Mouse (Mus musculus) stomach, postnatal 0 days (tissue): ENCODE measurements at regions not wholly inside any gene's neighbourhood (a gene's known extent, or its start where the extent isn't known, plus 50 kb on each side); places are given as distances from the start of the nearest gene placed in this dataset.

Experiments
- ATAC-seq: fragments of 200-750 bp; cut with Nextera tagmentation; 2 replicates; pipeline ENCODE4 v1.8.0; 2017; ENCODE audit not compliant: low FRiP score, low TSS enrichment
- DNase-seq: peaks from one replicate; pipeline ENCODE4 v3.0.0-alpha.2; 2016; ENCODE audit warnings: low spot score
- H3K27ac ChIP-seq: fragments of 300-500 bp; sonication (generic); replicated peaks from 2 replicates; pipeline ENCODE4 v1.5.1; 2014; ENCODE audit warnings: mild to moderate bottlenecking, control low read depth
- H3K27me3 ChIP-seq: fragments of 300-500 bp; sonication (generic); 2 replicates; pipeline ENCODE4 v1.6.1; 2014; ENCODE audit warnings: low read length; ENCODE audit not compliant: control insufficient read depth, insufficient read depth
- H3K36me3 ChIP-seq: fragments of 300-500 bp; sonication (generic); 2 replicates; pipeline ENCODE4 v1.6.1; 2014; ENCODE audit warnings: low read length, mixed read lengths; ENCODE audit not compliant: control insufficient read depth, insufficient read depth
- H3K4me1 ChIP-seq: fragments of 300-500 bp; sonication (generic); replicated peaks from 2 replicates; pipeline ENCODE4 v1.6.1; 2014; ENCODE audit warnings: antibody characterized with exemption; ENCODE audit not compliant: control insufficient read depth, insufficient read depth
- H3K4me2 ChIP-seq: fragments of 300-500 bp; sonication (generic); replicated peaks from 2 replicates; pipeline ENCODE4 v1.6.1; 2014; ENCODE audit warnings: low read depth, mild to moderate bottlenecking, control low read depth, moderate library complexity
- H3K4me3 ChIP-seq: fragments of 300-500 bp; sonication (generic); 2 replicates; pipeline ENCODE4 v1.5.1; 2014; ENCODE audit warnings: low read depth, low read length, control low read depth
- H3K9ac ChIP-seq: fragments of 300-500 bp; sonication (generic); 2 replicates; pipeline ENCODE4 v1.6.1; 2014; ENCODE audit warnings: mild to moderate bottlenecking, low read length, control low read depth, mixed read lengths
- H3K9me3 ChIP-seq: fragments of 300-500 bp; sonication (generic); 2 replicates; pipeline ENCODE4 v1.6.1; 2016; ENCODE audit warnings: low read length; ENCODE audit not compliant: control insufficient read depth
- CTCF ChIP-seq: IDR thresholded peaks from 2 replicates; pipeline ENCODE4 v1.5.1; 2016; ENCODE audit warnings: antibody characterized with exemption, low read depth, mild to moderate bottlenecking, moderate library complexity
- EP300 ChIP-seq: optimal IDR thresholded peaks from 2 replicates; pipeline ENCODE3; 2016; ENCODE audit warnings: antibody characterized with exemption
- WGBS: fragments of 180-500 bp; shearing (Covaris S2); extraction: QIAGEN DNeasy Blood & Tissue Kit; methylation state at CpG from one replicate; pipeline ENCODE4 v1.1.7; 2014; 5-methylcytosine and 5-hydroxymethylcytosine counted together

- no peak overlapping the region for H3K27ac ChIP-seq
- TF ChIP-seq EP300 (no peak), CTCF (no peak)
- WGBS: 81% methylated on average over 1 of the region's 1 CpGs
- DNase-seq: no peak
- H3K4me3 ChIP-seq: no peak overlapping the region
- H3K36me3 ChIP-seq: no peaks in the 10 kb centered on the region
- no peak overlapping the region for H3K4me2 ChIP-seq
- H3K9ac ChIP-seq: no peak overlapping the region
- no peaks in the 10 kb centered on the region for H3K4me1 ChIP-seq
- H3K27me3 ChIP-seq: no peaks in the 10 kb centered on the region
- no peak for ATAC-seq
- H3K9me3 ChIP-seq: no peaks in the 10 kb centered on the region
Measured at GRCm38 (mm10) chr16:95865603-95866002, 125.2 kb downstream of the Psmg1 start.

GRCm38 (mm10) chr16:95864646-95865045 lies 126.1 kb downstream of the Psmg1 start:
- Histone ChIP-seq H3K9me3 (no peaks in the 10 kb centered on the region), H3K4me2 (no peak overlapping the region), H3K4me3 (no peak overlapping the region), H3K36me3 (no peaks in the 10 kb centered on the region), H3K27me3 (no peaks in the 10 kb centered on the region), H3K9ac (no peak overlapping the region), H3K4me1 (no peaks in the 10 kb centered on the region), H3K27ac (no peak overlapping the region)
- no peak for ATAC-seq
- 83% methylated on average over 4 of the region's 4 CpGs for WGBS
- no peak for DNase-seq
- TF ChIP-seq EP300: no peak
- no peak for TF ChIP-seq CTCF

GRCm38 (mm10) chr16:95864106-95864505 lies 126.7 kb downstream of the Psmg1 start:
- DNase-seq: no peak
- TF ChIP-seq CTCF: no peak
- no peak for TF ChIP-seq EP300
- WGBS: 72% methylated on average over 13 of the region's 13 CpGs

GRCm38 (mm10) chr16:95863565-95863964 lies 127.2 kb downstream of the Psmg1 start:
- TF ChIP-seq EP300: no peak
- TF ChIP-seq CTCF: no peak
- Histone ChIP-seq H3K9ac (no peak overlapping the region), H3K27ac (no peak overlapping the region), H3K36me3 (no peaks in the 10 kb centered on the region), H3K27me3 (no peaks in the 10 kb centered on the region), H3K4me1 (no peaks in the 10 kb centered on the region), H3K9me3 (no peaks in the 10 kb centered on the region), H3K4me2 (no peak overlapping the region), H3K4me3 (no peak overlapping the region)
- DNase-seq: no peak
- ATAC-seq: no peak
- 86% methylated on average over 4 of the region's 4 CpGs for WGBS

More at GRCm38 (mm10) chr16:95864106-95864505, 126.7 kb downstream of the Psmg1 start:
- no peaks in the 10 kb centered on the region for H3K4me1 ChIP-seq
- no peak overlapping the region for H3K4me3 ChIP-seq
- H3K4me2 ChIP-seq: no peak overlapping the region
- H3K27me3 ChIP-seq: no peaks in the 10 kb centered on the region
- ATAC-seq: no peak
- no peak overlapping the region for H3K27ac ChIP-seq
- no peak overlapping the region for H3K9ac ChIP-seq
- no peaks in the 10 kb centered on the region for H3K36me3 ChIP-seq
- H3K9me3 ChIP-seq: no peaks in the 10 kb centered on the region

- TF ChIP-seq CTCF (no peak), EP300 (no peak)
- ATAC-seq (peak; percentile 53; the same call in 1 of the 2 replicates), DNase-seq (peak; percentile 47)
- no peak overlapping the region for H3K9ac ChIP-seq
- WGBS: 65% methylated on average over 3 of the region's 3 CpGs
- H3K27me3 ChIP-seq: no peaks in the 10 kb centered on the region
- no peak overlapping the region for H3K4me2 ChIP-seq
- no peaks in the 10 kb centered on the region for H3K4me1 ChIP-seq
- H3K9me3 ChIP-seq: no peaks in the 10 kb centered on the region
- H3K27ac ChIP-seq: no peak overlapping the region
- no peak overlapping the region for H3K4me3 ChIP-seq
- no peaks in the 10 kb centered on the region for H3K36me3 ChIP-seq
Measured at GRCm38 (mm10) chr16:95862621-95863020, 128.1 kb downstream of the Psmg1 start.

- DNase-seq: no peak
- H3K27ac ChIP-seq: no peak overlapping the region
- H3K36me3 ChIP-seq: no peaks in the 10 kb centered on the region
- TF ChIP-seq CTCF (no peak), EP300 (no peak)
- WGBS: 67% methylated on average over 12 of the region's 12 CpGs
- no peaks in the 10 kb centered on the region for H3K4me1 ChIP-seq
- no peaks in the 10 kb centered on the region for H3K9me3 ChIP-seq
- H3K4me2 ChIP-seq: no peak overlapping the region
- ATAC-seq: no peak
- no peak overlapping the region for H3K4me3 ChIP-seq
- no peaks in the 10 kb centered on the region for H3K27me3 ChIP-seq
- H3K9ac ChIP-seq: no peak overlapping the region
Measured at GRCm38 (mm10) chr16:95861231-95861690, 129.5 kb downstream of the Psmg1 start.
